Comparison of ENCODE assay signal across 19 mouse cellular contexts in genomic region chr11:5138642-5139041, GRCm38 (mm10). TPM values are rescaled to one million over a fixed set of nuclear protein-coding genes. Genes with fewer than 3 reads are reported as not detected.
DNase-seq lines count a peak whose midpoint lies in the region; ATAC-seq and TF ChIP-seq lines count a peak whose summit lies in the region.
"Had no signal": no experiment of that assay in that cellular context is flagged by ENCODE, and none has a peak within 500 bp of the region (broad histone marks: within the 10 kb centered on the region; RNA-seq: fewer than 3 reads in every experiment).

No protein-coding gene starts in this region.

- H3K9ac ChIP-seq in intestine, embryonic 14.5 days (ENCODE audit: low read length), result no peak overlapping the region
- H3K9ac ChIP-seq in intestine, postnatal 0 days (ENCODE audit: low read depth, low read length), result no peak overlapping the region
- no peak overlapping the region for H3K9ac ChIP-seq in stomach, embryonic 15.5 days
- H3K9ac ChIP-seq: liver, postnatal 0 days had no signal

- H3K4me2 ChIP-seq in intestine, embryonic 14.5 days (ENCODE audit: low read length), result no peak overlapping the region
- no peak overlapping the region for H3K4me2 ChIP-seq in intestine, postnatal 0 days (replicated peaks; ENCODE audit: low read depth)
- no peak overlapping the region for H3K4me2 ChIP-seq in stomach, embryonic 15.5 days

- no peaks in the 10 kb centered on the region for H3K27me3 ChIP-seq in intestine, embryonic 14.5 days (replicated peaks; ENCODE audit: control insufficient read depth, insufficient read depth, low read length)
- no peaks in the 10 kb centered on the region for H3K27me3 ChIP-seq in intestine, postnatal 0 days (replicated peaks; ENCODE audit: control insufficient read depth, insufficient read depth, low read length)
- H3K27me3 ChIP-seq in stomach, embryonic 15.5 days (replicated peaks), result no peaks in the 10 kb centered on the region

- TF ChIP-seq POLR2A in lung, adult 2 months (IDR thresholded peaks at IDR 0.05; ENCODE audit: borderline replicate concordance, extremely low read depth, low read depth, low read length), result no peak

- H3K4me3 ChIP-seq in intestine, embryonic 14.5 days (ENCODE audit: low read depth, low read length), result no peak overlapping the region
- H3K4me3 ChIP-seq in intestine, postnatal 0 days (ENCODE audit: low read depth, low read length), result no peak overlapping the region
- no peak overlapping the region for H3K4me3 ChIP-seq in lung, adult 2 months (replicated peaks; ENCODE audit: extremely low read depth, low read depth, low read length)
- H3K4me3 ChIP-seq in stomach, embryonic 15.5 days (replicated peaks), result no peak overlapping the region
- H3K4me3 ChIP-seq: heart, embryonic 10.5 days; limb, embryonic 10.5 days; myocyte had no signal

- no peak for TF ChIP-seq CTCF in intestine, postnatal 0 days (IDR thresholded peaks at IDR 0.05; ENCODE audit: low read depth)
- TF ChIP-seq CTCF in lung, adult 2 months (IDR thresholded peaks at IDR 0.05; ENCODE audit: insufficient read depth, low read length), result no peak

- no peak for DNase-seq in intestine, embryonic 14.5 days (ENCODE audit: low spot score)
- DNase-seq in lung, adult 2 months, result peak; percentile 67
- peak; percentile 72 for DNase-seq in lung, postnatal 14 days
- no peak for DNase-seq in urinary bladder, postnatal 25 days (ENCODE audit: low spot score)
- no peak for DNase-seq in heart, adult 18-20 months
- no peak for DNase-seq in neural tube, embryonic 10.5 days (ENCODE audit: extremely low spot score, low spot score)
- DNase-seq: adrenal gland, adult 2 months; cerebellum, adult 11-12 months; cerebellum, postnatal 10 days; kidney, adult 9 months; kidney, postnatal 14 days; thymus, postnatal 14 days had no signal

- no peaks in the 10 kb centered on the region for H3K9me3 ChIP-seq in intestine, embryonic 14.5 days (ENCODE audit: control insufficient read depth, low read length)
- no peaks in the 10 kb centered on the region for H3K9me3 ChIP-seq in intestine, postnatal 0 days (ENCODE audit: control insufficient read depth)
- H3K9me3 ChIP-seq in stomach, embryonic 15.5 days, result no peaks in the 10 kb centered on the region
- H3K9me3 ChIP-seq: heart, embryonic 10.5 days; limb, embryonic 10.5 days had no signal

- peaks cover 25% of the 10 kb centered on the region for H3K4me1 ChIP-seq in intestine, embryonic 14.5 days (replicated peaks; ENCODE audit: control insufficient read depth, insufficient read depth, low read length)
- no peaks in the 10 kb centered on the region for H3K4me1 ChIP-seq in intestine, postnatal 0 days (replicated peaks; ENCODE audit: control insufficient read depth, insufficient read depth, low read length)
- peaks cover 18% of the 10 kb centered on the region for H3K4me1 ChIP-seq in lung, adult 2 months (ENCODE audit: control insufficient read depth, insufficient read depth, low read length)
- H3K4me1 ChIP-seq in stomach, embryonic 15.5 days, result peaks cover 32% of the 10 kb centered on the region

- H3K36me3 ChIP-seq in intestine, embryonic 14.5 days (ENCODE audit: control insufficient read depth, insufficient read depth, low read length), result no peaks in the 10 kb centered on the region
- peaks cover 4% of the 10 kb centered on the region; the same call in 1 of the 2 replicates for H3K36me3 ChIP-seq in intestine, postnatal 0 days (ENCODE audit: control insufficient read depth, insufficient read depth)
- 0 out of 2 replicates have a peak, but pooled peaks cover under 1% of the 10 kb centered on the region for H3K36me3 ChIP-seq in stomach, embryonic 15.5 days
- H3K36me3 ChIP-seq: heart, embryonic 10.5 days; limb, embryonic 10.5 days had no signal

- no peak for ATAC-seq in intestine, embryonic 14.5 days (replicated peaks; ENCODE audit: low FRiP score, low TSS enrichment, low read depth)
- no peak for ATAC-seq in intestine, postnatal 0 days
- ATAC-seq in stomach, embryonic 15.5 days (ENCODE audit: insufficient read depth, low FRiP score, low read depth), result no peak
- ATAC-seq: midbrain, embryonic 16.5 days had no signal

- 58% methylated on average over 2 of the region's 2 CpGs for WGBS in intestine, embryonic 14.5 days
- 49% methylated on average over 2 of the region's 2 CpGs for WGBS in intestine, postnatal 0 days
- 59% methylated on average over 2 of the region's 2 CpGs for WGBS in lung, adult 2 months
- 30% methylated on average over 2 of the region's 2 CpGs for WGBS in stomach, embryonic 15.5 days

- peak overlapping the region; percentile 27; the same call in 1 of the 2 replicates for H3K27ac ChIP-seq in intestine, embryonic 14.5 days (ENCODE audit: low read depth)
- no peak overlapping the region for H3K27ac ChIP-seq in intestine, postnatal 0 days (ENCODE audit: low read depth, low read length)
- peak overlapping the region; percentile 68 for H3K27ac ChIP-seq in stomach, embryonic 15.5 days
- H3K27ac ChIP-seq: limb, embryonic 10.5 days had no signal

RNA-seq across cellular contexts. Expression of gene Emid1, which starts 13.4 kb away (rescaled TPM):
- polyA plus RNA-seq in intestine, embryonic 14.5 days (2014; fragmentation: Nextera tagmentation; extraction: Ambion mirVana), result 74.8 and 88.5 TPM in 2 replicates
- 47.9 and 56.4 TPM in 2 replicates for polyA plus RNA-seq in intestine, postnatal 0 days (2015; fragmentation: Nextera tagmentation; extraction: Ambion mirVana)
- 31.4 and 40.2 TPM in 2 replicates for polyA plus RNA-seq in lung, adult 2 months (2012; rRNA removed)
- 64.2 and 77.2 TPM in 2 replicates for polyA plus RNA-seq in stomach, embryonic 15.5 days (2015; fragmentation: Nextera tagmentation; extraction: Ambion mirVana)
- total RNA-seq in heart, adult 18-20 months (2021), result 1 to 10 TPM; 1.0 to 2.1 TPM

RNA-seq across cellular contexts. Expression of gene Ewsr1, which starts 39.6 kb away (rescaled TPM):
- polyA plus RNA-seq in intestine, embryonic 14.5 days (2014; fragmentation: Nextera tagmentation; extraction: Ambion mirVana), result 373 and 390 TPM in 2 replicates
- polyA plus RNA-seq in intestine, postnatal 0 days (2015; fragmentation: Nextera tagmentation; extraction: Ambion mirVana), result 185 and 196 TPM in 2 replicates
- 255 and 420 TPM in 2 replicates for polyA plus RNA-seq in lung, adult 2 months (2012; rRNA removed)
- 605 and 630 TPM in 2 replicates for polyA plus RNA-seq in stomach, embryonic 15.5 days (2015; fragmentation: Nextera tagmentation; extraction: Ambion mirVana)
- 100 to 1,000 TPM in 1 of 2 experiments, 10 to 100 TPM in 1; 70.0 to 104 TPM for total RNA-seq in heart, adult 18-20 months (2021)

RNA-seq across cellular contexts. Expression of gene Rhbdd3, which starts 39.9 kb away (rescaled TPM):
- 30.4 TPM in 2 replicates for polyA plus RNA-seq in intestine, embryonic 14.5 days (2014; fragmentation: Nextera tagmentation; extraction: Ambion mirVana)
- 17.1 and 17.5 TPM in 2 replicates for polyA plus RNA-seq in intestine, postnatal 0 days (2015; fragmentation: Nextera tagmentation; extraction: Ambion mirVana)
- 16.3 and 18.8 TPM in 2 replicates for polyA plus RNA-seq in lung, adult 2 months (2012; rRNA removed)
- polyA plus RNA-seq in stomach, embryonic 15.5 days (2015; fragmentation: Nextera tagmentation; extraction: Ambion mirVana), result 27.0 and 28.4 TPM in 2 replicates
- total RNA-seq in heart, adult 18-20 months (2021), result 10 to 100 TPM; 25.6 to 28.2 TPM

Comparison
In these comparisons a context has a peak if more than half of its experiments do, and no peak if none do; other contexts are left out.
1. DNase-seq: peak in lung, adult 2 months (single experiment) and lung, postnatal 14 days (single experiment); none in intestine, embryonic 14.5 days (single experiment), urinary bladder, postnatal 25 days (single experiment), heart, adult 18-20 months (0 of 2) and neural tube, embryonic 10.5 days (single experiment).